Mouse (Mus musculus) retina, postnatal 1 day (tissue): ENCODE data around the gene Spred1.

ENCODE experiments used
- DNase-seq: peaks from one replicate; pipeline ENCODE4 v3.0.0-alpha.2; 2012

Gene Spred1

GRCm38 (mm10) chr2:117194309-117194708 is 73.1 kb downstream of the Spred1 start:
- no peak for DNase-seq

- DNase-seq, result no peak
These were observed 74.0 kb downstream of the Spred1 start for GRCm38 (mm10) chr2:117195151-117195550.

GRCm38 (mm10) chr2:117195578-117195977 is 74.4 kb downstream of the Spred1 start:
- DNase-seq, result no peak

GRCm38 (mm10) chr2:117200869-117201338 is 79.7 kb downstream of the Spred1 start:
- no peak for DNase-seq

GRCm38 (mm10) chr2:117203350-117203749 is 82.2 kb downstream of the Spred1 start:
- no peak for DNase-seq

- DNase-seq, result no peak
These were observed 83.4 kb downstream of the Spred1 start for GRCm38 (mm10) chr2:117204534-117204933.

GRCm38 (mm10) chr2:117205066-117205465 is 83.9 kb downstream of the Spred1 start:
- no peak for DNase-seq

- peak; percentile 85 for DNase-seq
These were observed 89.4 kb downstream of the Spred1 start for GRCm38 (mm10) chr2:117210416-117211085.

GRCm38 (mm10) chr2:117216152-117216551 is 95.0 kb downstream of the Spred1 start:
- DNase-seq, result no peak

- peak; percentile 46 for DNase-seq
These were observed 96.6 kb downstream of the Spred1 start for GRCm38 (mm10) chr2:117217695-117218216.

- no peak for DNase-seq
These were observed 98.4 kb downstream of the Spred1 start for GRCm38 (mm10) chr2:117219536-117219935.

GRCm38 (mm10) chr2:117222651-117223050 is 101.5 kb downstream of the Spred1 start:
- DNase-seq, result no peak

- DNase-seq, result no peak
These were observed 107.5 kb downstream of the Spred1 start for GRCm38 (mm10) chr2:117228601-117229125.

- DNase-seq, result no peak
These were observed 109.1 kb downstream of the Spred1 start for GRCm38 (mm10) chr2:117230261-117230660.

GRCm38 (mm10) chr2:117231257-117231656 is 110.1 kb downstream of the Spred1 start:
- DNase-seq, result peak; percentile 85
